Mouse (Mus musculus) MN1 (cell line): ENCODE measurements around the gene Arhgap35.
"Not testable (repeated sequence)": the region's sequence is repeated elsewhere in the genome, so short reads cannot be mapped to it uniquely, and the experiment has no call there.

Experiments
- DNase-seq: peaks from one replicate; pipeline ENCODE4 v3.0.0-alpha.2; 2016; ENCODE audit warnings: low spot score

The Arhgap35 gene

GRCm38 (mm10) chr7:16614888-16615715 lies at the start of gene Arhgap35:
Arhgap35 (minus strand) TSS chr7:16614993.
- peak; percentile 99 for DNase-seq

GRCm38 (mm10) chr7:16644260-16644659 lies 29.5 kb upstream of the Arhgap35 start:
- no peak for DNase-seq

GRCm38 (mm10) chr7:16643106-16643505 lies 28.3 kb upstream of the Arhgap35 start:
- DNase-seq: not testable (repeated sequence)

- peak; percentile 86 for DNase-seq
Measured at GRCm38 (mm10) chr7:16639028-16639427, 24.2 kb upstream of the Arhgap35 start.

GRCm38 (mm10) chr7:16635116-16635515 lies 20.3 kb upstream of the Arhgap35 start:
- DNase-seq: no peak

GRCm38 (mm10) chr7:16633913-16634312 lies 19.1 kb upstream of the Arhgap35 start:
- peak; percentile 31 for DNase-seq

- no peak for DNase-seq
Measured at GRCm38 (mm10) chr7:16631932-16632331, 17.1 kb upstream of the Arhgap35 start.

- no peak for DNase-seq
Measured at GRCm38 (mm10) chr7:16631025-16631424, 16.2 kb upstream of the Arhgap35 start.

- DNase-seq: peak; percentile 60
Measured at GRCm38 (mm10) chr7:16629598-16630296, 15.0 kb upstream of the Arhgap35 start.

- peak; percentile 84 for DNase-seq
Measured at GRCm38 (mm10) chr7:16628096-16628771, 13.4 kb upstream of the Arhgap35 start.

GRCm38 (mm10) chr7:16623687-16624086 lies 8.9 kb upstream of the Arhgap35 start:
- no peak for DNase-seq

GRCm38 (mm10) chr7:16623131-16623530 lies 8.3 kb upstream of the Arhgap35 start:
- DNase-seq: no peak

GRCm38 (mm10) chr7:16621066-16621622 lies 6.4 kb upstream of the Arhgap35 start:
- no peak for DNase-seq

- peak; percentile 76 for DNase-seq
Measured at GRCm38 (mm10) chr7:16618661-16619211, 3.9 kb upstream of the Arhgap35 start.

GRCm38 (mm10) chr7:16617045-16617444 lies 2.3 kb upstream of the Arhgap35 start:
- peak; percentile 54 for DNase-seq

- DNase-seq: peak; percentile 49
Measured at GRCm38 (mm10) chr7:16614171-16614887, 464 bp downstream of the Arhgap35 start.

GRCm38 (mm10) chr7:16613461-16614170 lies 1.2 kb downstream of the Arhgap35 start:
- no peak for DNase-seq

- no peak for DNase-seq
Measured at GRCm38 (mm10) chr7:16610345-16610744, 4.4 kb downstream of the Arhgap35 start.

- DNase-seq: no peak
Measured at GRCm38 (mm10) chr7:16608961-16609360, 5.8 kb downstream of the Arhgap35 start.

- DNase-seq: no peak
Measured at GRCm38 (mm10) chr7:16608046-16608445, 6.7 kb downstream of the Arhgap35 start.

GRCm38 (mm10) chr7:16606808-16607207 lies 8.0 kb downstream of the Arhgap35 start:
- not testable (repeated sequence) for DNase-seq
